Mouse (Mus musculus) CH12.LX (cell line): ENCODE measurements around the gene Calr. TPM values are rescaled to one million over a fixed set of nuclear protein-coding genes. Genes with fewer than 3 reads are reported as not detected.
A peak's percentile ranks its signal among the peaks of the same experiment; 100 is the strongest.

ENCODE experiments used
- DNase-seq: peaks from one replicate; pipeline ENCODE4 v3.0.0-alpha.2; 2013; ENCODE audit errors: extremely low read depth
- H3K27ac ChIP-seq: 2 replicates; pipeline ENCODE4 v1.5.1; 2012; ENCODE audit warnings: low read depth, mild to moderate bottlenecking, control low read depth, moderate library complexity; ENCODE audit not compliant: insufficient read depth
- H3K27me3 ChIP-seq: replicated peaks from 2 replicates; pipeline ENCODE3; 2012; ENCODE audit warnings: inconsistent platforms
- H3K36me3 ChIP-seq, 2 experiments: replicated peaks in 1 of 2; 2 replicates each; pipeline versions ENCODE3 to v1.6.1; 2012; ENCODE audit warnings: inconsistent platforms in 1 of 2, low read length in 1 of 2, mild to moderate bottlenecking in 1 of 2, mixed read lengths in 1 of 2, moderate library complexity in 1 of 2; ENCODE audit not compliant: control insufficient read depth in 1 of 2, insufficient read depth in 1 of 2
- H3K4me1 ChIP-seq, 2 experiments: 2 replicates each; pipeline ENCODE4 v1.6.1; 2012; ENCODE audit warnings: inconsistent platforms in 1 of 2, moderate library complexity in 1 of 2; ENCODE audit not compliant: insufficient read depth in 2 of 2, control insufficient read depth in 1 of 2
- H3K4me2 ChIP-seq: 2 replicates; pipeline ENCODE4 v1.6.1; 2012; ENCODE audit warnings: low read depth, mild to moderate bottlenecking, control low read depth; ENCODE audit not compliant: poor library complexity, insufficient read depth, severe bottlenecking
- H3K4me3 ChIP-seq, 3 experiments: fragments of 150-350 bp in 1 of 3; sonication (generic) in 1 of 3; replicated peaks in 1 of 3; 2 replicates each; pipeline versions ENCODE3 to v1.5.1; 2011 to 2012; ENCODE audit warnings: low read depth in 2 of 3, low read length in 2 of 3, mild to moderate bottlenecking in 2 of 3, moderate library complexity in 2 of 3, control low read depth in 1 of 3, improper control_type of control experiment in 1 of 3, inconsistent platforms in 1 of 3, mixed read lengths in 1 of 3; ENCODE audit not compliant: poor library complexity in 1 of 3
- H3K79me2 ChIP-seq: replicated peaks from 2 replicates; pipeline ENCODE4 v1.6.1; 2012; ENCODE audit warnings: mild to moderate bottlenecking, moderate library complexity; ENCODE audit not compliant: control insufficient read depth, poor library complexity, insufficient read depth, severe bottlenecking; ENCODE audit errors: extremely low read depth
- H3K9ac ChIP-seq: 2 replicates; pipeline ENCODE4 v1.6.1; 2012; ENCODE audit warnings: low read depth, mild to moderate bottlenecking, control low read depth, moderate library complexity; ENCODE audit not compliant: insufficient read depth
- H3K9me3 ChIP-seq: replicated peaks from 2 replicates; pipeline ENCODE3; 2012; ENCODE audit warnings: low read length, inconsistent platforms, mixed read lengths
- CHD1 ChIP-seq: IDR thresholded peaks from 2 replicates; pipeline ENCODE4 v1.6.1; 2012; ENCODE audit warnings: low read depth, low read length, improper control_type of control experiment, inconsistent platforms
- CHD2 ChIP-seq: IDR thresholded peaks from 2 replicates; pipeline ENCODE4 v1.6.1; 2011; ENCODE audit warnings: low read length, improper control_type of control experiment
- EP300 ChIP-seq: IDR thresholded peaks from 2 replicates; pipeline ENCODE4 v1.6.1; 2011; ENCODE audit warnings: low read length, improper control_type of control experiment
- ETS1 ChIP-seq: conservative IDR thresholded peaks from 2 replicates; pipeline ENCODE4 v1.6.1; 2012; ENCODE audit warnings: low read depth, mild to moderate bottlenecking, inconsistent platforms, low read length, improper control_type of control experiment, moderate library complexity
- JUN ChIP-seq: IDR thresholded peaks from 2 replicates; pipeline ENCODE4 v1.6.1; 2011; ENCODE audit warnings: low read depth, mild to moderate bottlenecking, low read length, improper control_type of control experiment, moderate library complexity; ENCODE audit not compliant: insufficient read depth
- MAFK ChIP-seq: IDR thresholded peaks from 2 replicates; pipeline ENCODE4 v1.6.1; 2011; ENCODE audit warnings: low read length, improper control_type of control experiment; ENCODE audit not compliant: insufficient replicate concordance
- MXI1 ChIP-seq: IDR thresholded peaks from 2 replicates; pipeline ENCODE4 v1.6.1; 2011; ENCODE audit warnings: mild to moderate bottlenecking, low read depth, low read length, improper control_type of control experiment
- PAX5 ChIP-seq: IDR thresholded peaks from 2 replicates; pipeline ENCODE4 v1.6.1; 2012; ENCODE audit warnings: low read length, inconsistent platforms, mixed read lengths
- TCF12 ChIP-seq: IDR thresholded peaks from 2 replicates; pipeline ENCODE4 v1.6.1; 2014; ENCODE audit warnings: low read depth, mild to moderate bottlenecking, inconsistent platforms, low read length, improper control_type of control experiment
- USF1 ChIP-seq: IDR thresholded peaks from 2 replicates; pipeline ENCODE4 v1.6.1; 2014; ENCODE audit warnings: low read depth, mild to moderate bottlenecking, inconsistent platforms, low read length, improper control_type of control experiment
- ZMIZ1 ChIP-seq: IDR thresholded peaks from 2 replicates; pipeline ENCODE4 v1.6.1; 2012; ENCODE audit warnings: low read depth, mild to moderate bottlenecking, inconsistent platforms, low read length, improper control_type of control experiment
- ZNF384 ChIP-seq: IDR thresholded peaks from 2 replicates; pipeline ENCODE4 v1.6.1; 2012; ENCODE audit warnings: low read depth, low read length, improper control_type of control experiment, inconsistent platforms
- dilution Hi-C: fragments of 300-500 bp; cut with MboI; formaldehyde crosslinking; loops from 2 replicates; pipeline ENCODE4 v1.14.3; 2020; ENCODE audit warnings: low sequenced_read_pairs; ENCODE audit not compliant: extremely low pct_unique_long_range_greater_than_20kb, extremely low pct_ligation_motif_present
- in situ Hi-C: fragments of 300-500 bp; cut with MboI; formaldehyde crosslinking; loops from 3 replicates; pipeline ENCODE4 v1.14.3; 2019; ENCODE audit warnings: low sequenced_read_pairs, low pct_ligation_motif_present, low pct_unique_long_range_greater_than_20kb, mixed read lengths
- polyA plus RNA-seq: library from polyadenylated mRNA; unstranded; fragments of >175 nt; gene quantifications from 2 replicates; pipeline ENCODE4 v1.2.1, GENCODE M21; 2012; ENCODE audit warnings: low read depth; ENCODE audit not compliant: insufficient read length
- total RNA-seq, 2 experiments: library from RNA; depleted of rRNA; stranded (reverse); fragments of 300-350 nt in 1 of 2; fragments of >200 nt in 1 of 2; gene quantifications; 2 replicates each; pipeline ENCODE4 v1.2.3; 2012 to 2014

Calr gene
- total and polyA plus RNA-seq, 3 experiments = 395 to 1,181 (median 627) TPM

- no peak for DNase-seq
- Histone ChIP-seq H3K27me3 (no peaks in the 10 kb centered on the region), H3K9me3 (no peaks in the 10 kb centered on the region), H3K4me1 (peaks cover 14 to 78% of the 10 kb centered on the region in 2 experiments), H3K4me2 (peak overlapping the region; percentile 94), H3K27ac (peak overlapping the region; percentile 77), H3K36me3 (peaks cover 72 to 81% of the 10 kb centered on the region in 2 experiments), H3K79me2 (peaks cover 32% of the 10 kb centered on the region), H3K9ac (peak overlapping the region; percentile 87), H3K4me3 (peak overlapping the region; percentile 78 to 85 (median 83))
- dilution Hi-C loops (no loop called here), in situ Hi-C loops (no loop called here)
- TF ChIP-seq ZMIZ1 (no peak), TCF12 (no peak), USF1 (no peak), MAFK (peak; percentile 97), CHD1 (peak; percentile 49; the same call in 1 of the 2 replicates)
These were observed 6.9 kb downstream of the Calr start for GRCm38 (mm10) chr8:84839875-84840247.

GRCm38 (mm10) chr8:84839411-84839810 lies 7.3 kb downstream of the Calr start:
- DNase-seq = no peak
- H3K4me1 ChIP-seq = peaks cover 10 to 78% of the 10 kb centered on the region in 2 experiments

GRCm38 (mm10) chr8:84838513-84838912 lies 8.2 kb downstream of the Calr start:
- Histone ChIP-seq H3K79me2 (peaks cover 27% of the 10 kb centered on the region), H3K27me3 (no peaks in the 10 kb centered on the region), H3K36me3 (peaks cover 70 to 81% of the 10 kb centered on the region in 2 experiments)
- DNase-seq = no peak
- in situ Hi-C loops = no loop called here
- TF ChIP-seq ZNF384 (no peak), PAX5 (no peak)
- TF ChIP-seq, all 38 proteins: peak for 0
- Histone ChIP-seq H3K4me2 (no peak overlapping the region), H3K4me1 (peaks cover 8 to 78% of the 10 kb centered on the region in 2 experiments; a peak in 3 of 4 replicates), H3K27ac (no peak overlapping the region), H3K4me3 (no peak overlapping the region), H3K9ac (no peak overlapping the region), H3K9me3 (no peaks in the 10 kb centered on the region)
- dilution Hi-C loops = no loop called here

More at GRCm38 (mm10) chr8:84839411-84839810, 7.3 kb downstream of the Calr start:
- Histone ChIP-seq H3K4me3 (peak overlapping the region; percentile 78 to 85 (median 83)), H3K79me2 (peaks cover 29% of the 10 kb centered on the region), H3K9me3 (no peaks in the 10 kb centered on the region), H3K36me3 (peaks cover 72 to 81% of the 10 kb centered on the region in 2 experiments), H3K9ac (peak overlapping the region; percentile 87), H3K27ac (no peak overlapping the region; the same call in 1 of the 2 replicates), H3K27me3 (no peaks in the 10 kb centered on the region), H3K4me2 (peak overlapping the region; percentile 94)
- in situ Hi-C loops = no loop called here
- TF ChIP-seq ETS1 = no peak
- no peak for TF ChIP-seq EP300
- no peak for TF ChIP-seq JUN
- TF ChIP-seq CHD2 = no peak
- no peak for TF ChIP-seq MXI1
- dilution Hi-C loops = no loop called here
